Mouse (Mus musculus) stomach, postnatal 0 days (tissue): ENCODE results near the gene Mypop.

ENCODE experiments used
- CTCF ChIP-seq: IDR thresholded peaks from 2 replicates; pipeline ENCODE4 v1.5.1; 2016; ENCODE audit warnings: antibody characterized with exemption, low read depth, mild to moderate bottlenecking, moderate library complexity
- EP300 ChIP-seq: optimal IDR thresholded peaks from 2 replicates; pipeline ENCODE3; 2016; ENCODE audit warnings: antibody characterized with exemption

DNA sequence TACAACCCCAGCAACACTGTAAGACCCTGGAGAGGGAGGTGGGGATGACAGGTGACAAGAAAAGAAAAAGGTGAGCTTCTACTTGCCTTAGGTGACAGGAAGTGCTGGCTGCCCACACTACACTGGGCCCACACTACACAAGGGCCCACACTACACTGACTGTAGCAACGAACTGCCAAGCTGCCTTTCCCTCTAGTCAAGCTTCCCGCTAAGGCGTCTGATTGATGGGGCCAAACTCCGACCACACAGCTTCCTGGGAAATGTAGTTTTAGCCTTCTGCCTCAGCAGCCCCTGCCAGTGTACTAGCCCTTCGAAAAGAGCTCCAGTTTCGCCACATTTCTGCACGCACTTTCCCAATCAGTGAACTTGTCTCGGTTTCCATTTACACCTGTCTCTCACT lies 23.4 kb upstream of the Mypop start:
- TF ChIP-seq EP300 (no peak), CTCF (no peak)
